Mouse (Mus musculus) retina, postnatal 7 days (tissue): ENCODE results near the gene Ppp1r9b.
A peak's percentile ranks its signal among the peaks of the same experiment; 100 is the strongest.
"Not testable (repeated sequence)": the region's sequence is repeated elsewhere in the genome, so short reads cannot be mapped to it uniquely, and the experiment has no call there.

Experiments
- DNase-seq: peaks from one replicate; pipeline ENCODE4 v3.0.0-alpha.2; 2012; ENCODE audit warnings: low read depth, low spot score

The Ppp1r9b gene

DNA sequence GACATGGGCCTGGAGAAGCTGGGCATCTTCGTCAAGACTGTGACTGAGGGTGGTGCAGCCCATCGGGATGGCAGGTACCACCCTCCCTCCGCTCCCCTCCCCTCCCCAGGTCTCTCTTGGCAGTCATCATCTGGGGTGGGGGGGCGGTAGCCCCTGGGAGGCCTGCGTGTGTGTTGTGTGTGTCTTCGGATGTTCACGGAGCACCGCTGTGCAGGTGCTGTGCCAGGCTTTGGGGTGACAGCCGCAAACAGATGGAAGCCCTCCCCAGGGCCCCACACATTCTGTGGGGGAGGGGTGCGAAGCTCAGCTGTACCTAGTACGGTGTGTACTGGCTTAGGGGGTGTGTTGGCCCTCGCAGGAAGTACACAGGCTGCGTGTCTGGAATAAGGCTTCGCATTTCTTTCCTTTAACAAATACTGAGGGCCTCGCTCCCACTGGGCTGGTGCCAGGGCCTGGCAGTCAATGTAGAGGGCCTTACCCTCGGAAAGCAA lies 7.3 kb downstream of the Ppp1r9b start:
- DNase-seq, result no peak

- DNase-seq, result no peak
Observed at GRCm38 (mm10) chr11:95000128-95000527, 9.3 kb downstream of the Ppp1r9b start.

DNA sequence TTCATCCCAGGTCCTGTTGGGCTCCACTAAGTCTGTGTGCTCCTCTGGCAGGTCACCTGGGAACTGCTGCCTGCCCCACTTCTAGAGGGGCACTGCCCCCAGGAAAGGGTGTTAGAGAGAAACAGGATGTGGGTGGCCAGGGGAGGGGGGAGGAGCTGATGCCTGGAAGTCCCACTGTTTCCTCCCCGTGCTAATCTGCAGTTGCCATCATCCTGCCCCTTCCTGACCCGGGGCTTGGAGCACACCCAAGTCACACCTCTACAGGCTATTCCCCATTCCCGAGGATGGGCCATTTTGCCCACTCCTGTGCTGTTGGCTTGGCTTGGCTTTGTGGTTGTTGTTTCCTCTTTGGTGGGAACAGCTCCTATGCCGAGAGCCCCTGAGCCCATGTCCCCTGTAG lies 9.7 kb downstream of the Ppp1r9b start:
- DNase-seq, result no peak

GRCm38 (mm10) chr11:95001058-95001457 lies 10.2 kb downstream of the Ppp1r9b start:
- DNase-seq, result no peak

GRCm38 (mm10) chr11:95001584-95002347 lies 10.9 kb downstream of the Ppp1r9b start:
- DNase-seq, result no peak

GRCm38 (mm10) chr11:95002705-95003104 lies 11.9 kb downstream of the Ppp1r9b start:
- no peak for DNase-seq

DNA sequence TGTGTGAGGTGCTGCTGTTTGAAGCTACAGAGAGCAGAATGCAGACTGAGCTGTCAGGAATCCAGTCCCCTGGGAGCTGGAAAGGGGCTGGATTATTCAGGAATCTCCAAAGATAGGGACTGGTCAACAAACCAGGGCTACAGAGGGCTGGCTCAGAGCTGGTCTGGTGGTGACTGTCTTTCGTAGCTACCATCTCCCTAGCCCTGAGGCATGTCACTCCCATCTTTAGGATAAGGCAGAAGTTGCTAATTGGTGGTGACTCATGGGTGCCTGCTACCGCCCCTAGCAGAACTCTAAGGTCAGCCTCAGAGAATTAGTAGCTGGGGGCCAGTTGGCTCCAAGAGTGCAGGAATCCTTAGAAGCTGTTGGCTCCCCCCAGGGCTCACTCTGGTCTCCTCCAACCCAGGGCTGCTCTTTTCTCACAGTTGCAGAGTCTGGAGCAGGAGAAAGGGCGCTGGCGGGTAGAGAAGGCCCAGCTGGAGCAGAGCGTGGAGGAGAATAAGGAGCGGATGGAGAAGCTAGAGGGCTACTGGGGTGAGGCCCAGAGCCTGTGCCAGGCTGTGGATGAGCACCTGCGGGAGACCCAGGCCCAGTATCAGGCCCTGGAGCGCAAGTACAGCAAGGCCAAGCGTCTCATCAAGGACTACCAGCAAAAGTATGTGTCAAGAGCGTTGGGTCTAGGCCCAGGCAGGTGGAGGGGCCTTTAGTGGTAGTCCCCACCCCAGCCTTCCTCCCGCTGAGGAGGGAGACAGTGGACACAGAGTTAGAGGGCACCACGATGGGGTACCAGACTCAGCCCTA lies 13.5 kb downstream of the Ppp1r9b start:
- no peak for DNase-seq

- no peak for DNase-seq
Observed at GRCm38 (mm10) chr11:95004937-95005198, 14.0 kb downstream of the Ppp1r9b start.

GRCm38 (mm10) chr11:95006038-95006437 lies 15.2 kb downstream of the Ppp1r9b start:
- DNase-seq, result no peak

GRCm38 (mm10) chr11:95006525-95007219 lies 15.8 kb downstream of the Ppp1r9b start:
- DNase-seq, result no peak

DNA sequence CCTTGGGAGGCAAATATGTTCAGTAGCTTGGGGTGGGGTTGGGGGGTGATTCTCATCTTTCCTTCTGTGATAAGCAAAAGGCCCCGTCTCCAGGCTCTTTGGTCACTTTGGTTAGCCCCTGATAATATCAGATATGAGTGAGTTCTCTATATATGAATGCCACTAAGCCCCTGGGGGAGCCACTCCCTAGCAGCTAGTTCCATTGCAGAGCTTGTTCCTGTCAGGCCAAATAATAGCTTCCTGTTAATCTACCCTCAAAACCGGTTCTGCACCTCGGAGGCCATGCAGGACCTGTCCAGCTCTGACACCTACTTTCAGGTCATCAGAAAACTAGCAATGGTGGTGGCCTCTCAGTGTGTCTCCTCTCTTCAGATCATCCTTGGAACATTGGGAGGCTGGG lies 16.6 kb downstream of the Ppp1r9b start:
- no peak for DNase-seq

- DNase-seq, result no peak
Observed at GRCm38 (mm10) chr11:95008661-95009628, 18.1 kb downstream of the Ppp1r9b start.

DNA sequence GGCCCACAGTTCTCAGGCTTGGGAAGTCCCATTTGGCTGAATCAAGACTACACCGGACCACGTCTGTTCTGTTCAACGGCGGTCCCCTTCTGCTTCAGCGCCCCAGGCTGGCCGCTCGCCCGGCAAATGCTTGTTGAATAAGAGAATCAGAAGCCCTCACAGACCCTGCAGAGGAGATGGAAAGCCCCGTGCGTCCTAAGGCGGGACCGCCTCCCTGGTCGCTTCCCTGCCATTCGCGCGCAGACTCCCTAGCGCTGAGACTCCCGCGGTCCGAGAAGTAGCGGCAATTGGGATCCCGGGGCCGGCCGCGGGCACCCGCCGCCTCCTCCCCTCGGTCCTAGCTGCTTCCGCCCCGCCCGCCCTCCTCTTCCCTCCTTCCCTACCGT lies 18.8 kb downstream of the Ppp1r9b start, which contains the start of gene Samd14:
Gene Samd14, plus strand, starts transcription at position 251 of the 386 bp plus-strand sequence.
- DNase-seq, result peak; percentile 66

DNA sequence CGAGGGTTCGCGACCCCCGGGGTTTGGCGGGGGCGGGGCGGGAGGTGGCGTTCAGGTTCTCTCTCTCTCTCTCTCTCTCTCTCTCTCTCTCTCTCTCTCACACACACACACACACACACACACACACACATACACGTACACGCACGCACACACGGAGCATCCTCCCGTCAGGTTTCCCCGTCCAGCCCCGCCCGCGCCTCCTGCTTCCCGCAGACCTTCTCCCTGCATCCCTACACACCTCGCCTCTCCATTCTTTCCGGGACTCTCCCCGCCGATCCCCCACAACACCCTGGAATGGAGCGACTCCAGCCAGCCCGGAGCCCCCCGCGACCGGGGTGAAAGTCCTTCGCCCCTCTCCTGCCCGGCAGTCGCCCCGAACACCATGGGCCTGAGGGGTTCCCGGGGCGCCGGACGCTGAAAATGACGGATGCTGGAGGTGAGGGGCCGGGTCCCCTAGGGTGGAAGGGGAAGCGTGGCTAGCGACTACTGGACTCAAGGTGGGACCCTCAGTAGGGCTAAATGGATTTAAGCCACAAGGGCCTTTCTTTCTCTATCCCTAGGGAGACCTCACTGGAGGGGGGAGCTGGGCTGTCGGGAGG lies 19.4 kb downstream of the Ppp1r9b start:
- no peak for DNase-seq

DNA sequence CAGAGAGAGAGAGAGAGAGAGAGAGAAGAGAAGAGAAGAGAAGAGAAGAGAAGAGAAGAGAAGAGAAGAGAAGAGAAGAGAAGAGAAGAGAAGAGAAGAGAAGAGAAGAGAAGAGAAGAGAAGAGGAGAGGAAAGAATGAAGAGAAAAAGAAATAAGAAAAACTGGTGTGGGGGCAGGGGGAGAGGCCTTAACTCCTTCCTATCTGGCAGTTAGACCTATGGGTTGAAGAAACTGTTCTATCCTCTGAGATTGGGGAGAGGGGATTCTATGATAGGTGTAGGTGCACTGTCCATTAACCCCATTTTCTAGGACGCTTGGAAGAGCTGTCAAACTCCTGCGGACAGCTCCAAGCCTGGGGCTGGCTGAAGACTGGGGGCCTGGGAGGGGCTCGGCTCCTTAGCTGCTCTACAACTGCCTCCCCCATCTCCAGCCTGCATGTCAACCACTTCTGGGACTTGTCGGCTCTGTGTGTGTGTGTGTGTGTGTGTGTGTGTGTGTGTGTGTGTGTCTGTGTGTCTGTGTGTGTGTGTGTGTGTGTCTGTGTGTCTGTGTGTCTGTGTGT lies 20.1 kb downstream of the Ppp1r9b start:
- not testable (repeated sequence) for DNase-seq

- no peak for DNase-seq
Observed at GRCm38 (mm10) chr11:95011416-95011815, 20.6 kb downstream of the Ppp1r9b start.

DNA sequence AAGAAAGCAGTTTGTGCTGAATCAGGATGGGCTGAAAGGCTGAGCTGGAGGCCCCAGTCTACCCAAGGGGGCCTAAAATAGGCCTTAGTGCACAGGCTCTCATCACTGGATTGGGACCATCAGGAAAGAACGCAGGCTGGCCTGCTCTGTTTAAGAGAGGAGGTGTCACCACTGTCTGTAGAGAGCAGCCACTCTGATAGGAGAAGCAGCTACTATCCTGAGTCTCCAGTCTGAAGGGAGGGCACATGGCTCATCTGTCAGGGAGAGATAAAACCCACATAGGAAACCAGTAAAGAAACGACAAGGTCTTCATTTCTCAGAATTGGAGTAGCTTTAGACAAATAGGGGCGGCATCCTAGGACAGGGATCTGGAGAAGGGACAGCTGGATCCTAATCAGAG lies 21.2 kb downstream of the Ppp1r9b start:
- DNase-seq, result no peak

DNA sequence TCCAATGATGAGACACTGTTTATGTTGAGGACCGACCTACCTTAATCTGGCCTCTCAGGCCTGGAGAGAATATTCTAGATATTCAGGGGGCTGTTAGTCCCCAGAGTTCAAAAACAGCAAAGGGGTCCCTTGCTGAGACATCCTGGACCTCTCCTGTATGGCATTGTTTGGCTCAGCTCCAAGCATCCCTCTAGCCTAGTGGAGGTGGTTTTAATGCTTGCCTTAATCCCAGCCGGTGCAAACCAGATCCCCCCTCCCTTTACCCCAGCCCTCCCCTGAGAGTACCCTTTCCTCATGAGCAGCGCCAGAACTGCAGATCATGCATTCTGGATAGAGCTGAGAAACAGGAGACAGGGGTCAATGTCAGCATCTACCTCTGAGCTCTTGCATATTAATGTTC lies 21.7 kb downstream of the Ppp1r9b start:
- no peak for DNase-seq

DNA sequence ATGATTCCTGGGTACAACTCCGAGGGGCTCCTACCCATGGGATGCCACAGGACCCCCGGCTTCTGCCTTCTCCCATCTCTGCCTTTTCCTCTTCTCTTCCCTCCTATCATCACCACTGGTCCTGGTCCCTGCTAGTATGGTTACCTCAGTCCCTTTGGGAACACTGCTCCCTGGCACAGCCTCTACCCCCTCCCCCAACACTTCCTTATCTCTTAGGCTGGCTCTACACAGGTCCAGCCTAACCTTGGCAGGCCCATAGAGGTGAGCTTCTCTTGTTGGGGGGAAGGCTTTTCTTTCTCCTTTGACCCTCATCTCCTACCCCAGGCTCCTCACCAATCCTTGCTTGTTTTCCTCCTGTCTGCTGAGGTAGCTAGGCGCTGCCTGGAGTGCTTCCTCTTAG lies 24.6 kb downstream of the Ppp1r9b start:
- no peak for DNase-seq

GRCm38 (mm10) chr11:95022237-95022992 lies 31.6 kb downstream of the Ppp1r9b start:
- no peak for DNase-seq
